Mouse (Mus musculus) brain, embryonic 18.5 days (tissue): ENCODE measurements around the gene Rabif.
"Not testable (repeated sequence)": the region's sequence is repeated elsewhere in the genome, so short reads cannot be mapped to it uniquely, and the experiment has no call there.

Experiments
- DNase-seq: peaks from one replicate; pipeline ENCODE4 v3.0.0-alpha.2; 2012; ENCODE audit warnings: low read depth, low spot score

Gene Rabif

GRCm38 (mm10) chr1:134512584-134512983 lies 18.1 kb downstream of the Rabif start:
- no peak for DNase-seq

- no peak for DNase-seq
These were observed 18.9 kb downstream of the Rabif start for GRCm38 (mm10) chr1:134513312-134513860.

- no peak for DNase-seq
These were observed 19.6 kb downstream of the Rabif start for GRCm38 (mm10) chr1:134513876-134514590.

- DNase-seq = no peak
These were observed 21.4 kb downstream of the Rabif start for GRCm38 (mm10) chr1:134515891-134516290.

- no peak for DNase-seq
These were observed 22.2 kb downstream of the Rabif start for GRCm38 (mm10) chr1:134516491-134517198.

GRCm38 (mm10) chr1:134517841-134518240 lies 23.4 kb downstream of the Rabif start:
- DNase-seq = not testable (repeated sequence)

- DNase-seq = peak; percentile 22
These were observed 24.2 kb downstream of the Rabif start for GRCm38 (mm10) chr1:134518677-134519076.

GRCm38 (mm10) chr1:134519201-134519600 lies 24.8 kb downstream of the Rabif start:
- not testable (repeated sequence) for DNase-seq

- no peak for DNase-seq
These were observed 25.7 kb downstream of the Rabif start for GRCm38 (mm10) chr1:134520001-134520721.

- no peak for DNase-seq
These were observed 26.7 kb downstream of the Rabif start for GRCm38 (mm10) chr1:134521163-134521562.

- no peak for DNase-seq
These were observed 27.9 kb downstream of the Rabif start for GRCm38 (mm10) chr1:134522325-134522724.

- no peak for DNase-seq
These were observed 30.0 kb downstream of the Rabif start for GRCm38 (mm10) chr1:134524424-134524823.

GRCm38 (mm10) chr1:134525015-134525414 lies 30.6 kb downstream of the Rabif start:
- no peak for DNase-seq

- no peak for DNase-seq
These were observed 32.3 kb downstream of the Rabif start for GRCm38 (mm10) chr1:134526752-134527151.

GRCm38 (mm10) chr1:134530618-134531017 lies 36.2 kb downstream of the Rabif start:
- peak; percentile 12 for DNase-seq

GRCm38 (mm10) chr1:134533710-134534109 lies 39.3 kb downstream of the Rabif start:
- not testable (repeated sequence) for DNase-seq

GRCm38 (mm10) chr1:134535054-134535453 lies 40.6 kb downstream of the Rabif start:
- no peak for DNase-seq

GRCm38 (mm10) chr1:134535513-134535912 lies 41.1 kb downstream of the Rabif start:
- DNase-seq = no peak

GRCm38 (mm10) chr1:134540610-134541009 lies 46.2 kb downstream of the Rabif start:
- no peak for DNase-seq

GRCm38 (mm10) chr1:134548231-134548630 lies 53.8 kb downstream of the Rabif start:
- no peak for DNase-seq

GRCm38 (mm10) chr1:134549632-134550132 lies 55.2 kb downstream of the Rabif start, which contains the start of gene Mgat4e:
TSS of gene Mgat4e (minus strand) at chr1:134549682.
- no peak for DNase-seq

- no peak for DNase-seq
These were observed 57.4 kb downstream of the Rabif start for GRCm38 (mm10) chr1:134551869-134552268.
